In the genomic region with DNA sequence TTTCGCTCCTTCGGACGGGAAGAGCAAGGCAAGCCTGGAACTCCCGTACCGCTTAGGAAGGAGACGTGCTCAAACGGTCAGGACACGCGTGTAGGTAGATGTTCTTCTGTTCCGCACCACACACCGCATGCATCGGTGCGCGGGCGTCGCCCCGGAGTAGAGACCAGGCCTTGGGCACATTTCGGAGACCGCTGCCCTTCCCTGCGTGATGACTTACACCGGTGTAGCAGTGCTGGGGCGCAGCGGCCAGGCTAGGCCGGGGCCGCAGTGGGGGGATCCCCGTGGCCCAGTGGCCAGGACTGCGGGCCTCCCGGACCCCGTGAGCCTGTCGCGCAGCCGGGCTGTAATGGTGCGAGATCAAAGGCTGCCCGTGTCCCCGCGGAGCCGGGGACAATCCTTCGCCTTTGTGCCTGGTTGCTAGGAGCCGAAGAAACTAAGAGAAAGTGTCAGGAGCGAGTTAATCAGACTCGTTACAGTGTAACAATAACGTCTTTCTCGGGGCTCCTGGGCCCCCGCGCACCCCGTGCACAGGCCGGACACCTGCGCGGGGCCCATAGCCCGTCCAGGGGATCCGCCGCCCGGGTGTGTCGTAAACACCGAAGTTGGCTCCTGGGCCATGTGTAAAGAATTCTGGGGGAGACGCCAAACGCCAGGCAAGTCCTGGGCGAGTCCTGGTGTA, we compare ENCODE assay signal across 9 mouse cellular contexts. TPM values are rescaled to one million over a fixed set of nuclear protein-coding genes. Genes with fewer than 3 reads are reported as not detected.
DNase-seq lines count a peak whose midpoint lies in the region; ATAC-seq and TF ChIP-seq lines count a peak whose summit lies in the region.
"Had no signal": no experiment of that assay in that cellular context is flagged by ENCODE, and none has a peak within 500 bp of the region (broad histone marks: within the 10 kb centered on the region; RNA-seq: fewer than 3 reads in every experiment).

No protein-coding gene starts in this region.

- H3K9me3 ChIP-seq in heart, embryonic 10.5 days, result no peaks in the 10 kb centered on the region
- H3K9me3 ChIP-seq in forebrain, embryonic 16.5 days (ENCODE audit: control insufficient read depth, low read length), result no peaks in the 10 kb centered on the region
- H3K9me3 ChIP-seq in kidney, embryonic 16.5 days (ENCODE audit: low read length), result no peaks in the 10 kb centered on the region
- H3K9me3 ChIP-seq in stomach, embryonic 15.5 days, result no peaks in the 10 kb centered on the region
- H3K9me3 ChIP-seq: G1E had no signal

- peak overlapping the region; percentile 65 for H3K4me3 ChIP-seq in heart, embryonic 10.5 days
- peak overlapping the region; percentile 35 for H3K4me3 ChIP-seq in forebrain, embryonic 16.5 days (replicated peaks; ENCODE audit: low read length)
- peak overlapping the region; percentile 42 for H3K4me3 ChIP-seq in kidney, embryonic 16.5 days (ENCODE audit: low read length)
- H3K4me3 ChIP-seq in stomach, embryonic 15.5 days (replicated peaks), result peak overlapping the region; percentile 32

- peak overlapping the region; percentile 52 for H3K9ac ChIP-seq in forebrain, embryonic 16.5 days (replicated peaks; ENCODE audit: low read depth, low read length)
- H3K9ac ChIP-seq in kidney, embryonic 16.5 days (replicated peaks; ENCODE audit: low read length), result peak overlapping the region; percentile 42
- H3K9ac ChIP-seq in stomach, embryonic 15.5 days, result no peak overlapping the region

- H3K4me1 ChIP-seq in heart, embryonic 10.5 days, result peaks cover 10% of the 10 kb centered on the region; the same call in 1 of the 2 replicates
- H3K4me1 ChIP-seq in forebrain, embryonic 16.5 days (replicated peaks; ENCODE audit: control insufficient read depth, insufficient read depth, low read length), result peaks cover 17% of the 10 kb centered on the region
- peaks cover 16% of the 10 kb centered on the region for H3K4me1 ChIP-seq in kidney, embryonic 16.5 days (ENCODE audit: insufficient read depth, low read length)
- H3K4me1 ChIP-seq in stomach, embryonic 15.5 days, result peaks cover 6% of the 10 kb centered on the region; the same call in 1 of the 2 replicates

- H3K36me3 ChIP-seq in heart, embryonic 10.5 days, result no peaks in the 10 kb centered on the region
- H3K36me3 ChIP-seq in forebrain, embryonic 16.5 days (ENCODE audit: control insufficient read depth, insufficient read depth), result no peaks in the 10 kb centered on the region
- H3K36me3 ChIP-seq in kidney, embryonic 16.5 days (ENCODE audit: insufficient read depth, low read length), result no peaks in the 10 kb centered on the region
- no peaks in the 10 kb centered on the region for H3K36me3 ChIP-seq in stomach, embryonic 15.5 days

- ATAC-seq in forebrain, embryonic 16.5 days, result peak; percentile 76
- ATAC-seq in kidney, embryonic 16.5 days (ENCODE audit: low FRiP score, low TSS enrichment), result peak; percentile 84
- ATAC-seq in megakaryocyte progenitor cell, adult 5-6 weeks (replicated peaks; ENCODE audit: poor library complexity), result peak; percentile 40
- ATAC-seq in stomach, embryonic 15.5 days (ENCODE audit: insufficient read depth, low FRiP score, low read depth), result peak; percentile 43; the same call in 1 of the 2 replicates

- TF ChIP-seq CTCF in brain, embryonic 14.5 days (IDR thresholded peaks at IDR 0.05; ENCODE audit: borderline replicate concordance, extremely low read depth, insufficient read depth, insufficient read length), result no peak

- H3K27ac ChIP-seq in heart, embryonic 10.5 days, result peak overlapping the region; percentile 13; the same call in 1 of the 2 replicates
- peak overlapping the region; percentile 20; the same call in 1 of the 2 replicates for H3K27ac ChIP-seq in forebrain, embryonic 16.5 days (ENCODE audit: low read length)
- H3K27ac ChIP-seq in kidney, embryonic 16.5 days (ENCODE audit: low read length), result no peak overlapping the region
- H3K27ac ChIP-seq in stomach, embryonic 15.5 days, result no peak overlapping the region

- peaks cover 79% of the 10 kb centered on the region for H3K27me3 ChIP-seq in heart, embryonic 10.5 days (ENCODE audit: insufficient read depth, poor library complexity, severe bottlenecking)
- H3K27me3 ChIP-seq in forebrain, embryonic 16.5 days (replicated peaks; ENCODE audit: control insufficient read depth, insufficient read depth, low read length), result peaks cover 55% of the 10 kb centered on the region
- H3K27me3 ChIP-seq in kidney, embryonic 16.5 days (ENCODE audit: insufficient read depth, low read length), result peaks cover 64% of the 10 kb centered on the region
- H3K27me3 ChIP-seq in stomach, embryonic 15.5 days (replicated peaks), result peaks cover 31% of the 10 kb centered on the region

- TF ChIP-seq POLR2A in brain, embryonic 14.5 days (IDR thresholded peaks at IDR 0.05; ENCODE audit: borderline replicate concordance, extremely low read depth, insufficient read depth, insufficient read length, poor library complexity, severe bottlenecking), result no peak

- 2% methylated on average over 58 of the region's 58 CpGs for WGBS in heart, embryonic 10.5 days
- WGBS in forebrain, embryonic 16.5 days, result 2% methylated on average over 58 of the region's 58 CpGs
- WGBS in kidney, embryonic 16.5 days, result 1% methylated on average over 58 of the region's 58 CpGs
- WGBS in stomach, embryonic 15.5 days, result 3% methylated on average over 58 of the region's 58 CpGs

- DNase-seq in heart, embryonic 10.5 days (ENCODE audit: low spot score), result no peak
- DNase-seq in heart, postnatal 4 days, result no peak
- DNase-seq in brain, embryonic 14.5 days (ENCODE audit: low read depth), result peak; percentile 81
- no peak for DNase-seq in gastrocnemius, adult 18-20 months (ENCODE audit: low spot score)

- peak overlapping the region; percentile 68 for H3K4me2 ChIP-seq in forebrain, embryonic 16.5 days (ENCODE audit: low read length)
- peak overlapping the region; percentile 62 for H3K4me2 ChIP-seq in kidney, embryonic 16.5 days (replicated peaks; ENCODE audit: low read depth, low read length)
- H3K4me2 ChIP-seq in stomach, embryonic 15.5 days, result peak overlapping the region; percentile 63

RNA-seq across cellular contexts. Expression of a gene that starts 44.2 kb away (rescaled TPM):
- polyA plus RNA-seq in heart, embryonic 10.5 days (2016; fragmentation: Nextera tagmentation; extraction: Ambion mirVana), result not detected in 2 replicates
- total RNA-seq in heart, postnatal 4 days (2021), result not detected
- polyA plus RNA-seq in brain, embryonic 14.5 days (2012; rRNA removed), result 0.16 and 0.52 TPM in 2 replicates
- 0.40 and 0.47 TPM in 2 replicates for polyA plus RNA-seq in forebrain, embryonic 16.5 days (2015; fragmentation: Nextera tagmentation; extraction: Ambion mirVana)
- not detected in 2 replicates for polyA plus RNA-seq in kidney, embryonic 16.5 days (2015; fragmentation: Nextera tagmentation; extraction: Ambion mirVana)
- total RNA-seq in megakaryocyte progenitor cell, adult 5-6 weeks (2015), result not detected in 2 replicates
- not detected in 2 replicates for total RNA-seq in megakaryocyte progenitor cell, adult 5-6 weeks (2017)
- polyA plus RNA-seq in stomach, embryonic 15.5 days (2015; fragmentation: Nextera tagmentation; extraction: Ambion mirVana), result 0.06 TPM in 1 of 2 replicates, not detected in the other
- not detected for total RNA-seq in gastrocnemius, adult 18-20 months (2021)
- polyA plus RNA-seq: G1E had no signal

RNA-seq across cellular contexts. Expression of a gene that starts 58.8 kb away (rescaled TPM):
- 0.04 and 0.30 TPM in 2 replicates for polyA plus RNA-seq in heart, embryonic 10.5 days (2016; fragmentation: Nextera tagmentation; extraction: Ambion mirVana)
- total RNA-seq in heart, postnatal 4 days (2021), result not detected
- polyA plus RNA-seq in brain, embryonic 14.5 days (2012; rRNA removed), result 10.4 and 18.6 TPM in 2 replicates
- polyA plus RNA-seq in forebrain, embryonic 16.5 days (2015; fragmentation: Nextera tagmentation; extraction: Ambion mirVana), result 5.5 and 8.7 TPM in 2 replicates
- polyA plus RNA-seq in kidney, embryonic 16.5 days (2015; fragmentation: Nextera tagmentation; extraction: Ambion mirVana), result 0.06 and 0.14 TPM in 2 replicates
- total RNA-seq in megakaryocyte progenitor cell, adult 5-6 weeks (2015), result not detected in 2 replicates
- total RNA-seq in megakaryocyte progenitor cell, adult 5-6 weeks (2017), result not detected in 2 replicates
- polyA plus RNA-seq in stomach, embryonic 15.5 days (2015; fragmentation: Nextera tagmentation; extraction: Ambion mirVana), result not detected in 2 replicates
- total RNA-seq in gastrocnemius, adult 18-20 months (2021), result not detected
- polyA plus RNA-seq: G1E had no signal

Comparison
In these comparisons a context has a peak if more than half of its experiments do, and no peak if none do; other contexts are left out.
1. H3K27ac ChIP-seq: peak in heart, embryonic 10.5 days (single experiment) and forebrain, embryonic 16.5 days (single experiment); none in kidney, embryonic 16.5 days (single experiment) and stomach, embryonic 15.5 days (single experiment).
2. Peak in every context shown above with its lines, with median percentiles within 50 percentile points of each other: H3K4me3 ChIP-seq, ATAC-seq and H3K4me2 ChIP-seq.